Mouse (Mus musculus): ENCODE data around the gene Gm10118. TPM values are rescaled to one million over a fixed set of nuclear protein-coding genes. Genes with fewer than 3 reads are reported as not detected.

The Gm10118 gene
- total RNA-seq (2017): not detected in 2 replicates

DNA sequence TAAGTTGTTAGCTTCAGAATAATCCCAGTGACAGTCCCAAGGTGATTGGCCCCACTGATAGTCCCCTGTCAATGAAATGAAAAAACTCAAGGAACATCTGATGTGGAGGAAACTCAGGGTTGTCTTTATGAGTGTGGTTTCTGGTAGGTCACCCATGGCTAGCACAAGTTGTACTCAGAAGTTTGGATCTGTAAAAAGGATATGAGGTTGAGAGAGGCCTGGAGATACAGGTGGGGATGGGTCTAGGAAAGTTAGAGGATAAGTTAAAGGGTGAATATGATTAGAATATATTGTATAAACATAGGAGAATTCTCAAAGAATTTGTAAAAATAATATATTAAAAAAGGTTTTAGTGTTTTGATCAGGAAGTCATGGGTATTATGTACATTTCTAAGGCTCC, at the start of gene Gm10118:
TSS of gene Gm10118 (minus strand) at position 101 of the 400 bp plus-strand sequence.
- no peak for ATAC-seq (replicated peaks; ENCODE audit: low read depth, poor library complexity, severe bottlenecking)

DNA sequence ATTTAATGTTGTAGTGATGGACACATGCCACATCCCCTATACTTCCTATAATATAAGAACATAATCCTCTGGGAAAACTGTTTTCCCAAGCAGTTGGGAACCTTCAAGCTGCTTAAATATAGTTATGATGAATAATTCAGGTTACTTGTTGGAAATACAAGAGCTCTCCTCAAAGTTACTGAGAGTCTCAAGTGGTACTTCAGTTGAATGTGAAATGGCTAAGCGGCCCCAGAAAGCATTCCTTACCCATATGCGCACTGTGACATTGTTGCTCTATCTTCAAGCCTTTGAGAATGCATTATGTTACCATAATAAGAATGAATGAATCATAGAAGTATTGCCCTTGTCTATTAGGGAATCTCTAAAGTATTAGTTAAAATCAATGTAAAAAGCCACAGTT, 45.1 kb upstream of the Gm10118 start:
- ATAC-seq (replicated peaks; ENCODE audit: low read depth, poor library complexity, severe bottlenecking): no peak

DNA sequence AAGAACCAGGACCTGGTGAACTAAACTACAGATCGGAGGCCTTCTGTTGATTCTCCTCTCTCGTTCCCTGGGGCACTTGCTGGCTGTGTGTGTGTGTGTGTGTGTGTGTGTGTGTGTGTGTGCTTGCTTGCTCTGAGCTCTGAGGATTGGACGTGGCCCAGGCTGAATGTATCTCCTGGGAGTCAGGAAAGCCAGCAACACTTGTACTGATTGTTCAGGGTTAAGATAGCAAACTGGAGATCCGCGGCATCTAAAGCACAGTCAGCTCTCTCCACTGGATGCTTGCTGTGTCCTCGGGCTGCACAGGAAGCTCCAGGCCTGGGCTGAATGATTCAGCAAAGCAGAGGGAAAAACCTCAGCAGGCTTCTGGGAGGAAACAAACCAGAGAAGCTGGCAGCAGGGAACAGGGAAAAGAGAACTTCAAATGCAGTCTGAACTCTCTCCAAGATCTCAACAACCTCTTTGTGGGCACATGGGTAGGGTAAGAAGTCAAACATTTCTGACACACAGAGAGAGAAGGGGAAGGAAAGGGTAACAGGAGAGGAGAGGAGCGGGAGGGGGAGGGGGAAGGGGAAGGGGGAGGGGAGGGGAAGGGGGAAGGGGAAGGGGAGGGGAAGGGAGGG, 27.2 kb upstream of the Gm10118 start:
- no peak for ATAC-seq (replicated peaks; ENCODE audit: low read depth, poor library complexity, severe bottlenecking)

DNA sequence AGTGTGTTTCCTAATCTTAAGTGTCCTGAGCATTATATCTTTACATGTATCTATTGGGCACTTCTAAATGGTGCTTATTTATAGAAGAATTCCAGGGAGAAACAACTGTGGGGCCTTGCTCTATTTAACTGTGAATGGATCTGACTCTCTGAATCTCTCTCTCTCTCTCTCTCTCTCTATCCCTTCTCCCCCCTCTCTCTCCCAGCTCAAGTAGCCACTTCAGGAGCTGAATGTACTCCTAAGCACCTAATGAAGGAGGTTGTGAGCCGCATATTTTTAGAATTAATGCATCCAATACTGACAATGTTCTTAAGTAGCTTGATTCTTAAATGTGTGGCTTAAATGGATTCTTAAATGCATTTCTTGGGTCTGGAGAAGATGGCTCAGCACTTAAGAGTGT, 24.2 kb upstream of the Gm10118 start:
- no peak for ATAC-seq (replicated peaks; ENCODE audit: low read depth, poor library complexity, severe bottlenecking)

DNA sequence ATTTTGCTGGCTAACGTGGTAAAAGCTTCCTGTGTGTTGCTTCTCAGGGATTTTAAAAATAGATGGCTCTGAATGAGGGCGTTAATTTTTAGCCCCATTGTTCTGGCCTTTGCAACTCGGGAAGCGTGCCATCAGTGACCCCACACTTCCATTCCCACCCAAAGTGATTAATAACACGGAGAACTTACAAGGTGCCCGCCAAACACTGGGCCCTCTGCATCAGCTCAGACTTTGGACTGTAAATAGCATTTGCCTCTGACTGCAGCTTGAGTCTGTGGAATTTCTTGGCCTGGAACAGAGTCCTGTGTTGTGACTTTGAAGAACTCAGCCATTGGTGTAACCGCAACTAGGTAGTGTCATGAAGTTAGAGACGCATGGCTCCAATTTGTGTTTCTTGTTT, 23.6 kb upstream of the Gm10118 start:
- no peak for ATAC-seq (replicated peaks; ENCODE audit: low read depth, poor library complexity, severe bottlenecking)

DNA sequence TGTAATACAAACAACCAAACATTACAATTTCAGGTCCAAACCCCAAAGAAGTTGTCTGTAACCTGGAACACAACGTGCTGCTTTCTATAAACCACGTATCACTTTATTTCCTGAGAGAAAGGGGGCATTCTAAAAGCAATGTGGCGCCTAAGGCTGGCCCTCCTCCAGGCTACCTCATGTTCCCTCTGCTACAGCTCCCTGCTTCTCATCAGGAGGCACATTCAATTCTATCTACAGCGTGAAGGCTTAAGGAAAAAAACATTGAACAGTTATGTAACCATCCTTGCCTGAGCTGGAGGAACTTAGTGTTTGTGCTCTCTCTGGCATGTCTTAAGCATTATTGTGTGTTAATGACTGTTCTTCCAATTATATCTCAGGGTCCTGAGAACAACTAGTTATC, 20.0 kb upstream of the Gm10118 start:
- no peak for ATAC-seq (replicated peaks; ENCODE audit: low read depth, poor library complexity, severe bottlenecking)

DNA sequence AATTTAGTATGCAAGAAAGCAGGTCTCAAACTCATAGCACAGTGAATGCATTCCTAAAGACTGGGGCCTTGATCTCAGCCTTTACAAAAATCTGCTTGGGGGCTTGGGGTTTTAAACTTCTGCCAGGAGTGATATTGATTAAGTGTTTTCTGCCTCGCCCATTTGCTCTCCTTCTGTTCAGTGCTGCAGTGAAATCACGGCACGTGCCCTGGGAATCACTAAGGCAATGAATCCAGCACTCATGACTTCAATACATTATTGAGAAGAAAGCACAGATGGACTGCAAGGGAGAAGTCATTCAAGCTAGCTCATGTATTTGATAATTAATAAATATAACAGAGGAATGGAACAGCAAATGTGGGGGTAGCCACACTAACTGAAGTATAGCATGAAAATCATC, 18.3 kb upstream of the Gm10118 start:
- no peak for ATAC-seq (replicated peaks; ENCODE audit: low read depth, poor library complexity, severe bottlenecking)

DNA sequence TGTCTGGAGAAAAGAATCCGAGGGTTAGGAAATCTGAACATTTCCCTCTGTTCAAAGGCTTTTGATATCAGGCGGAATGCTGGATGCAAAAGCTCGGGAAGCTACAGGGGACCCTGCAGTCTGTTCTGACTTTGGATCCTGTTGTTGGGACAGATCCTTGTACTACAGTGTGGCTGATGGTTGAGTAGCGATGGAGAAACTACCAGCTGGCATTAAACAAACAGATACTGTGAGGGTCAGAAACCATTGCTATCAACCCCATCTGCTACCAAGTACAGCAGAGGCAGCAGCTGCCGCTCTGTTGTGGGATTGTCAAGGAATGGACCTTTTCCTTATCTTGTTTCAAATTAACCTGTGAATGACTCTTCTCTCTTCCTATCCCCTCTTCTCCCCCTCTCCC, 6.7 kb upstream of the Gm10118 start:
- ATAC-seq (replicated peaks; ENCODE audit: low read depth, poor library complexity, severe bottlenecking): no peak

DNA sequence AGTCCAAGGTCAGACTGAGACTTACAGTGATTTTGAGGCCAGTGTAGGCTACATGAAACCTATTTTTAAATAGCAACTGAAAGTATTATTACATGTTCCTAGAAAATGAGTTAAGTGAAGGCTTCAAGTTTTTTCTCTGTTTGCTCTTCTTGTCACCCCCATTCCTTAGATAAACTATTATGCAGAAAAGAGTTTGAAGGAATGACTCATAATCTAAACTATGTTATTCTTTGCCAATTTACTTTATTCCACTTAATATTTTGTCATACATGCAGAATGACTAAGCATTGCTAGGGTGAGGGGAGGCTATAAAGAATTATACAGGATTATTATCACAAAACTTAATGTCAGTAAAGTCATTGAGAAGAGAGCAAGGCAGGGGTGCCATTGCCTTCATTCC, 18.4 kb downstream of the Gm10118 start:
- no peak for ATAC-seq (replicated peaks; ENCODE audit: low read depth, poor library complexity, severe bottlenecking)

DNA sequence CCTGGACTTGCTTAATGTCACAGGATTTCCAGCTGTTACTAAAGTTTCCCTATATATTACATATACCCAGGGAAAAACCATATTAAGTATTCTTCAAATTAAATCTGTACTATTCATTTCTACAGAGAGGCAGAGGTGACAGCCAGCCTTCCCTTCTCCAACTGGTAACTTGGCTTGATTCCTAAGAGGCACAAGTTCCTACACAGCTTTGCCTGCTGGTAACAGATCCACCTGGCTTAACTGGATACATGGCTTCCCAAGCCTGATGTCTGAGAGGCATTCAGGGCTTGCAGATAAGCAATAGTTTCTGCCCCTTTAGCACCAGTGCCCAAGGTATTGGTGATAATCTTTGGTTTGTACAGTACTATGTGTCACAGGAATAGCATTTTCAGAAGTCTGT, 27.3 kb downstream of the Gm10118 start:
- ATAC-seq (replicated peaks; ENCODE audit: low read depth, poor library complexity, severe bottlenecking): no peak

DNA sequence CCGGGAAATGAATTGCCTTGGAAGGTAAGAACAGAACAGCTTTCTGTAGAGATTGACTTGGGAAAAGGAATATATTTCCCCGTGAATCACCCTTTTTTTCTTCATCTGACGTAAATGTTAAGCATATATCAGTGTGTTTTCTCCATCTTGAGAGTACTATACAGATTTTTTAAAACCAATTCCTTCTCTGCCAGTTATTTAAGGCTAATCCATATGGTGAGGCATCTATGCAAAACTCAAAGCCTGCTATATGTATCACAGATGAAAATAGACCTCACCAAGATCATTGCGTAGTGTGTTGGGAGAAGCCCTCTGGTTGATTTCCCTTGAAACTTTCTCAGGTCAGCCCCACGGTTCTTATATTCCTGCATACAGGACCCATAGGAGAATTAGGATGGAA, 32.6 kb downstream of the Gm10118 start:
- ATAC-seq (replicated peaks; ENCODE audit: low read depth, poor library complexity, severe bottlenecking): no peak

DNA sequence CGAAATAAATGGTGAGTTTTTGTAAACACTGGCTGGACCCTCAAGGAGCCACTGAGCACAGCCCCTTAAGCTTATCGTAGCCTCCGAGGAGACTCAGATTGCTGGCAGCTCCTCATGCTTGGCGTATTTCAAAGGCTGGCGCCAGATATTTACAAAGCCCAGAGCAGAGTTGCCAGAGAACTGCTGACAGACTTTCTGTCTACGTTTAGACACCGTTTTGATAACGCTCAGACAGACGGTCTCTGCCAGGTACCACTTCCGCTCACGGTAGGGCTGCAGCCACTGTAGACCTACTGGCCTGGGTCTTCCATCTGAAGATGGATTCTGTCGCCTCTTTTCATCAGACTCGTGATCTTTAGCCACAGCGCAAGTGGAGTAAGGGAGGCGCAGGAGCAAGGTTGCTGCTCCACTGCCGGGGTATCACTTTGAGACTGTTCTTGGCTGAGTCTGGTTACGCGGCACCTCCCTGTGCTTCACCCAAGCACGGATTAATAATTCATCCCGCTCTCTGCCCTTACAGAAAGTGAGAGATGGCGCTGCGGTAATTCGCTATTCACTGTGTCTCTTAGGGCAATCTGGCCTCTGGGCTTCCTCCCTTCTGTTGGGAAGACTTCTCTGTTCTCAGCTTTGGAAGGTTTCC, 40.7 kb downstream of the Gm10118 start:
- no peak for ATAC-seq (replicated peaks; ENCODE audit: low read depth, poor library complexity, severe bottlenecking)

DNA sequence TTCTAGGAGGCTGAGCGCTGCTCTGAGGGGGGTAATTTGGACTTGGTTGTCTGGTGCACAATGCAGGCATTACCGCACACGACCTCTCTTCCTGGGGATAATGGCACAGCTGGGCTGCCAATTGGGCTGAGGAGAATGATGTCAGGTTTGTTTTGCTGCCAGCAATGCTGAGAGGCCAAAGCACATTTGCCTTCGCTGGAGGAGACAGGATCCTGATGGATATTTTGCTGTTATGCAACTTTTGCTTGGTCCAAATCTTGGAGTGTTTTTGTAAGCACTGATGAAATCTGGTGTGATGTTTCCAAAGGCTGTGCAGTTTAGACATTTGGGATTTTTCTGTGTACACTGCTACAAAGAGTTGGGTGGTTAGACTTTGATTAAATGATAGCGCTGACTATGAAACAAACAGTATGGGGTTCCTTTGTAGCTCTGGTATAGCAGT, 46.8 kb downstream of the Gm10118 start:
- no peak for ATAC-seq (replicated peaks; ENCODE audit: low read depth, poor library complexity, severe bottlenecking)

Other genes starting within 250 kb of the Gm10118 start
- gene Lrrtm3, start 162.8 kb upstream of the Gm10118 start, total RNA-seq (2017): not detected in 2 replicates

Data from common myeloid progenitor, adult 5-6 weeks (primary cell).